In genomic region chr4:98563082-98563481, GRCm38 (mm10) we compare ENCODE assay signal across 13 mouse cellular contexts.
DNase-seq lines count a peak whose midpoint lies in the region; ATAC-seq and TF ChIP-seq lines count a peak whose summit lies in the region.
"Had no signal": no experiment of that assay in that cellular context is flagged by ENCODE, and none has a peak within 500 bp of the region (broad histone marks: within the 10 kb centered on the region; RNA-seq: fewer than 3 reads in every experiment).

No protein-coding gene starts in this region.

- TF ChIP-seq POLR2A in heart, adult 2 months (IDR thresholded peaks at IDR 0.05; ENCODE audit: insufficient read depth, low read depth, low read length): no peak

- ATAC-seq in intestine, embryonic 14.5 days (replicated peaks; ENCODE audit: low FRiP score, low TSS enrichment, low read depth): no peak
- no peak for ATAC-seq in intestine, postnatal 0 days
- ATAC-seq in embryonic facial prominence, embryonic 15.5 days (ENCODE audit: insufficient number of reproducible peaks, low FRiP score, low TSS enrichment, low read depth): no peak
- ATAC-seq in limb, embryonic 15.5 days (ENCODE audit: insufficient number of reproducible peaks, low FRiP score, low TSS enrichment, low read depth): no peak
- ATAC-seq in hindbrain, embryonic 13.5 days (ENCODE audit: low FRiP score): no peak

- no peaks in the 10 kb centered on the region for H3K27me3 ChIP-seq in heart, adult 2 months (ENCODE audit: control insufficient read depth, insufficient read depth, low read length)
- H3K27me3 ChIP-seq in intestine, embryonic 14.5 days (replicated peaks; ENCODE audit: control insufficient read depth, insufficient read depth, low read length): no peaks in the 10 kb centered on the region
- no peaks in the 10 kb centered on the region for H3K27me3 ChIP-seq in intestine, postnatal 0 days (replicated peaks; ENCODE audit: control insufficient read depth, insufficient read depth, low read length)
- H3K27me3 ChIP-seq in embryonic facial prominence, embryonic 15.5 days: no peaks in the 10 kb centered on the region
- H3K27me3 ChIP-seq in limb, embryonic 15.5 days: no peaks in the 10 kb centered on the region
- no peaks in the 10 kb centered on the region for H3K27me3 ChIP-seq in hindbrain, embryonic 13.5 days
- H3K27me3 ChIP-seq: embryonic facial prominence, embryonic 13.5 days; forebrain, embryonic 12.5 days; hindbrain, embryonic 15.5 days; midbrain, embryonic 13.5 days had no signal

- no peak for DNase-seq in heart, adult 2 months
- no peak for DNase-seq in heart, postnatal 36 days
- DNase-seq in intestine, embryonic 14.5 days (ENCODE audit: low spot score): no peak
- DNase-seq in ovary, postnatal 36 days (ENCODE audit: low spot score): no peak
- DNase-seq: adrenal gland, adult 2 months had no signal

- no peaks in the 10 kb centered on the region for H3K79me2 ChIP-seq in heart, adult 2 months (replicated peaks; ENCODE audit: control insufficient read depth, insufficient read depth, low read length)

- H3K9ac ChIP-seq in heart, adult 2 months (ENCODE audit: low read depth, low read length): no peak overlapping the region
- no peak overlapping the region for H3K9ac ChIP-seq in intestine, embryonic 14.5 days (ENCODE audit: low read length)
- H3K9ac ChIP-seq in intestine, postnatal 0 days (ENCODE audit: low read depth, low read length): no peak overlapping the region
- H3K9ac ChIP-seq in embryonic facial prominence, embryonic 15.5 days: no peak overlapping the region
- H3K9ac ChIP-seq in limb, embryonic 15.5 days: no peak overlapping the region
- H3K9ac ChIP-seq in hindbrain, embryonic 13.5 days: no peak overlapping the region
- H3K9ac ChIP-seq: embryonic facial prominence, embryonic 13.5 days; forebrain, embryonic 12.5 days; hindbrain, embryonic 15.5 days; midbrain, embryonic 13.5 days had no signal

- no peak overlapping the region for H3K4me2 ChIP-seq in intestine, embryonic 14.5 days (ENCODE audit: low read length)
- no peak overlapping the region for H3K4me2 ChIP-seq in intestine, postnatal 0 days (replicated peaks; ENCODE audit: low read depth)
- H3K4me2 ChIP-seq in embryonic facial prominence, embryonic 15.5 days (replicated peaks): no peak overlapping the region
- no peak overlapping the region for H3K4me2 ChIP-seq in limb, embryonic 15.5 days
- H3K4me2 ChIP-seq in hindbrain, embryonic 13.5 days: no peak overlapping the region
- H3K4me2 ChIP-seq: embryonic facial prominence, embryonic 13.5 days; forebrain, embryonic 12.5 days; hindbrain, embryonic 15.5 days; midbrain, embryonic 13.5 days had no signal

- no peak for TF ChIP-seq EP300 in heart, adult 2 months (IDR thresholded peaks at IDR 0.05; ENCODE audit: insufficient read depth, low read depth, low read length)

- no peaks in the 10 kb centered on the region for H3K36me3 ChIP-seq in heart, adult 2 months (ENCODE audit: control insufficient read depth, insufficient read depth, low read length)
- H3K36me3 ChIP-seq in intestine, embryonic 14.5 days (ENCODE audit: control insufficient read depth, insufficient read depth, low read length): no peaks in the 10 kb centered on the region
- no peaks in the 10 kb centered on the region for H3K36me3 ChIP-seq in intestine, postnatal 0 days (ENCODE audit: control insufficient read depth, insufficient read depth)
- H3K36me3 ChIP-seq in embryonic facial prominence, embryonic 15.5 days: no peaks in the 10 kb centered on the region
- no peaks in the 10 kb centered on the region for H3K36me3 ChIP-seq in limb, embryonic 15.5 days
- no peaks in the 10 kb centered on the region for H3K36me3 ChIP-seq in hindbrain, embryonic 13.5 days
- H3K36me3 ChIP-seq: embryonic facial prominence, embryonic 13.5 days; forebrain, embryonic 12.5 days; hindbrain, embryonic 15.5 days; midbrain, embryonic 13.5 days had no signal

- H3K27ac ChIP-seq in heart, adult 2 months: peak overlapping the region; percentile 75
- H3K27ac ChIP-seq in intestine, embryonic 14.5 days (ENCODE audit: low read depth): peak overlapping the region; percentile 64
- no peak overlapping the region for H3K27ac ChIP-seq in intestine, postnatal 0 days (ENCODE audit: low read depth, low read length)
- peak overlapping the region; percentile 53 for H3K27ac ChIP-seq in embryonic facial prominence, embryonic 15.5 days (replicated peaks)
- peak overlapping the region; percentile 65 for H3K27ac ChIP-seq in limb, embryonic 15.5 days
- no peak overlapping the region for H3K27ac ChIP-seq in hindbrain, embryonic 13.5 days
- H3K27ac ChIP-seq: hindbrain, embryonic 15.5 days; midbrain, embryonic 13.5 days had no signal

- 48% methylated on average over 5 of the region's 5 CpGs for WGBS in heart, adult 2 months
- 65% methylated on average over 5 of the region's 5 CpGs for WGBS in intestine, embryonic 14.5 days
- WGBS in intestine, postnatal 0 days: 77% methylated on average over 5 of the region's 5 CpGs
- 57% methylated on average over 5 of the region's 5 CpGs for WGBS in embryonic facial prominence, embryonic 15.5 days
- WGBS in limb, embryonic 15.5 days: 68% methylated on average over 5 of the region's 5 CpGs
- 57% methylated on average over 5 of the region's 5 CpGs for WGBS in hindbrain, embryonic 13.5 days

- peaks cover 6% of the 10 kb centered on the region; the same call in 1 of the 2 replicates for H3K4me1 ChIP-seq in heart, adult 2 months (ENCODE audit: control insufficient read depth, insufficient read depth, low read length)
- peaks cover 18% of the 10 kb centered on the region for H3K4me1 ChIP-seq in intestine, embryonic 14.5 days (replicated peaks; ENCODE audit: control insufficient read depth, insufficient read depth, low read length)
- H3K4me1 ChIP-seq in intestine, postnatal 0 days (replicated peaks; ENCODE audit: control insufficient read depth, insufficient read depth, low read length): no peaks in the 10 kb centered on the region
- peaks cover 8% of the 10 kb centered on the region; the same call in 1 of the 2 replicates for H3K4me1 ChIP-seq in embryonic facial prominence, embryonic 15.5 days
- H3K4me1 ChIP-seq in limb, embryonic 15.5 days: peaks cover 17% of the 10 kb centered on the region
- H3K4me1 ChIP-seq in hindbrain, embryonic 13.5 days (replicated peaks): peaks cover 21% of the 10 kb centered on the region

- intact Hi-C loops in heart, adult 2 months (cut with DNase I): no loop called here
- intact Hi-C loops in heart, postnatal 36 days (cut with DNase I): no loop called here

- TF ChIP-seq CTCF in heart, adult 2 months (IDR thresholded peaks at IDR 0.05): no peak
- no peak for TF ChIP-seq CTCF in intestine, postnatal 0 days (IDR thresholded peaks at IDR 0.05; ENCODE audit: low read depth)

- no peak overlapping the region for H3K4me3 ChIP-seq in heart, adult 2 months
- no peak overlapping the region for H3K4me3 ChIP-seq in intestine, embryonic 14.5 days (ENCODE audit: low read depth, low read length)
- no peak overlapping the region for H3K4me3 ChIP-seq in intestine, postnatal 0 days (ENCODE audit: low read depth, low read length)
- H3K4me3 ChIP-seq in embryonic facial prominence, embryonic 15.5 days (replicated peaks): no peak overlapping the region
- H3K4me3 ChIP-seq in limb, embryonic 15.5 days: no peak overlapping the region
- no peak overlapping the region for H3K4me3 ChIP-seq in hindbrain, embryonic 13.5 days
- H3K4me3 ChIP-seq: embryonic facial prominence, embryonic 13.5 days; forebrain, embryonic 12.5 days; hindbrain, embryonic 15.5 days; midbrain, embryonic 13.5 days had no signal

- no peaks in the 10 kb centered on the region for H3K9me3 ChIP-seq in intestine, embryonic 14.5 days (ENCODE audit: control insufficient read depth, low read length)
- no peaks in the 10 kb centered on the region for H3K9me3 ChIP-seq in intestine, postnatal 0 days (ENCODE audit: control insufficient read depth)
- H3K9me3 ChIP-seq in embryonic facial prominence, embryonic 15.5 days (replicated peaks): no peaks in the 10 kb centered on the region
- H3K9me3 ChIP-seq in limb, embryonic 15.5 days: no peaks in the 10 kb centered on the region
- no peaks in the 10 kb centered on the region for H3K9me3 ChIP-seq in hindbrain, embryonic 13.5 days
- H3K9me3 ChIP-seq: embryonic facial prominence, embryonic 13.5 days; forebrain, embryonic 12.5 days; hindbrain, embryonic 15.5 days; midbrain, embryonic 13.5 days had no signal

Comparison
In these comparisons a context has a peak if more than half of its experiments do, and no peak if none do; other contexts are left out.
1. H3K27ac ChIP-seq: peak in heart, adult 2 months (single experiment), intestine, embryonic 14.5 days (single experiment), embryonic facial prominence, embryonic 15.5 days (single experiment) and limb, embryonic 15.5 days (single experiment); none in intestine, postnatal 0 days (single experiment) and hindbrain, embryonic 13.5 days (single experiment).